Comparison of ENCODE assay signal across 19 mouse cellular contexts in genomic region chr2:113902406-113902805, GRCm38 (mm10). TPM values are rescaled to one million over a fixed set of nuclear protein-coding genes. Genes with fewer than 3 reads are reported as not detected.
DNase-seq lines count a peak whose midpoint lies in the region; ATAC-seq and TF ChIP-seq lines count a peak whose summit lies in the region.
"Had no signal": no experiment of that assay in that cellular context is flagged by ENCODE, and none has a peak within 500 bp of the region (broad histone marks: within the 10 kb centered on the region; RNA-seq: fewer than 3 reads in every experiment).

No protein-coding gene starts in this region.

- H3K4me2 ChIP-seq in lung, postnatal 0 days (replicated peaks; ENCODE audit: low read depth, low read length): no peak overlapping the region
- H3K4me2 ChIP-seq: embryonic facial prominence, embryonic 12.5 days; heart, embryonic 13.5 days; limb, embryonic 15.5 days; midbrain, embryonic 11.5 days; neural tube, embryonic 13.5 days had no signal

- no peak for TF ChIP-seq EP300 in lung, postnatal 0 days (IDR thresholded peaks at IDR 0.05)

- no peaks in the 10 kb centered on the region for H3K36me3 ChIP-seq in lung, postnatal 0 days (ENCODE audit: insufficient read depth, low read length)
- H3K36me3 ChIP-seq: embryonic facial prominence, embryonic 12.5 days; heart, embryonic 13.5 days; limb, embryonic 15.5 days; neural tube, embryonic 13.5 days had no signal

- DNase-seq in cerebellum, postnatal 10 days: peak; percentile 30 to 31
- DNase-seq in cerebellum, adult 9-10 months: no peak
- DNase-seq in kidney, adult 8-10 months: peak; percentile 6 to 7
- DNase-seq in kidney, postnatal 4 days: no peak
- DNase-seq in lung, postnatal 0 days (ENCODE audit: low spot score): no peak
- no peak for DNase-seq in lung, postnatal 4 days
- DNase-seq in lung, postnatal 36 days: peak; percentile 23
- DNase-seq in spleen, postnatal 10 days (ENCODE audit: low spot score in 2 of 2): no peak
- DNase-seq: cerebellum, adult 11 months; cerebellum, postnatal 36 days; heart, postnatal 36 days; thymus, postnatal 25 days had no signal

- no peak overlapping the region for H3K9ac ChIP-seq in lung, postnatal 0 days (replicated peaks; ENCODE audit: low read depth)
- H3K9ac ChIP-seq: embryonic facial prominence, embryonic 12.5 days; heart, embryonic 13.5 days; limb, embryonic 15.5 days; neural tube, embryonic 13.5 days had no signal

- peak; percentile 35; the same call in 1 of the 2 replicates for ATAC-seq in lung, postnatal 0 days
- ATAC-seq: forebrain, embryonic 16.5 days had no signal

- no peak overlapping the region for H3K27ac ChIP-seq in lung, postnatal 0 days (ENCODE audit: low read length)
- H3K27ac ChIP-seq: embryonic facial prominence, embryonic 12.5 days; heart, embryonic 13.5 days; limb, embryonic 15.5 days; macrophage; neural tube, embryonic 13.5 days had no signal

- no peaks in the 10 kb centered on the region for H3K27me3 ChIP-seq in lung, postnatal 0 days (replicated peaks; ENCODE audit: insufficient read depth, low read length)
- H3K27me3 ChIP-seq: embryonic facial prominence, embryonic 12.5 days; heart, embryonic 13.5 days; limb, embryonic 15.5 days; neural tube, embryonic 13.5 days had no signal

- no peak overlapping the region for H3K4me3 ChIP-seq in lung, postnatal 0 days (ENCODE audit: low read depth, low read length)
- H3K4me3 ChIP-seq: embryonic facial prominence, embryonic 12.5 days; heart, embryonic 13.5 days; limb, embryonic 15.5 days; neural tube, embryonic 13.5 days had no signal

- no peaks in the 10 kb centered on the region for H3K9me3 ChIP-seq in lung, postnatal 0 days (ENCODE audit: low read length)
- H3K9me3 ChIP-seq: embryonic facial prominence, embryonic 12.5 days; heart, embryonic 13.5 days; limb, embryonic 15.5 days; neural tube, embryonic 13.5 days had no signal

- H3K4me1 ChIP-seq in lung, postnatal 0 days (ENCODE audit: insufficient read depth, low read depth, low read length): no peaks in the 10 kb centered on the region
- H3K4me1 ChIP-seq: embryonic facial prominence, embryonic 12.5 days; limb, embryonic 15.5 days; neural tube, embryonic 13.5 days had no signal

- no peak for TF ChIP-seq CTCF in lung, postnatal 0 days (IDR thresholded peaks at IDR 0.05)

RNA-seq across cellular contexts. Expression of gene Arhgap11a, which starts 53.9 kb away (rescaled TPM):
- polyA plus RNA-seq in lung, postnatal 0 days (2015; fragmentation: Nextera tagmentation; extraction: Ambion mirVana): 2.7 and 3.2 TPM in 2 replicates

Comparison
In these comparisons a context has a peak if more than half of its experiments do, and no peak if none do; other contexts are left out.
1. DNase-seq: peak in cerebellum, postnatal 10 days (2 of 2), kidney, adult 8-10 months (2 of 2) and lung, postnatal 36 days (single experiment); none in cerebellum, adult 9-10 months (single experiment), kidney, postnatal 4 days (0 of 2), lung, postnatal 0 days (single experiment), lung, postnatal 4 days (0 of 2) and spleen, postnatal 10 days (0 of 2).